Mouse (Mus musculus) hindbrain, embryonic 15.5 days (tissue): Measurements from ENCODE around the gene Msi2. TPM values are rescaled to one million over a fixed set of nuclear protein-coding genes. Genes with fewer than 3 reads are reported as not detected.

ENCODE experiments used
- ATAC-seq: fragments of 200-750 bp; cut with Nextera tagmentation; 2 replicates; pipeline ENCODE4 v1.8.0; 2017; ENCODE audit warnings: low read depth, moderate number of reproducible peaks, moderate TSS enrichment; ENCODE audit not compliant: low FRiP score
- H3K27ac ChIP-seq: fragments of 300-500 bp; sonication (generic); replicated peaks from 2 replicates; pipeline ENCODE4 v1.5.1; 2015; ENCODE audit warnings: mild to moderate bottlenecking, inconsistent platforms
- H3K27me3 ChIP-seq: fragments of 300-500 bp; sonication (generic); 2 replicates; pipeline ENCODE4 v1.6.1; 2015; ENCODE audit warnings: control low read depth, inconsistent platforms
- H3K36me3 ChIP-seq: fragments of 300-500 bp; sonication (generic); 2 replicates; pipeline ENCODE4 v1.6.1; 2015; ENCODE audit warnings: control low read depth, inconsistent platforms
- H3K4me1 ChIP-seq: fragments of 300-500 bp; sonication (generic); replicated peaks from 2 replicates; pipeline ENCODE4 v1.6.1; 2015; ENCODE audit warnings: control low read depth, inconsistent platforms
- H3K4me2 ChIP-seq: fragments of 300-500 bp; sonication (generic); 2 replicates; pipeline ENCODE4 v1.6.1; 2015; ENCODE audit warnings: moderate library complexity, mild to moderate bottlenecking, inconsistent platforms
- H3K4me3 ChIP-seq: fragments of 300-500 bp; sonication (generic); 2 replicates; pipeline ENCODE4 v1.5.1; 2015; ENCODE audit warnings: mild to moderate bottlenecking, inconsistent platforms
- H3K9ac ChIP-seq: fragments of 300-500 bp; sonication (generic); 2 replicates; pipeline ENCODE4 v1.6.1; 2015; ENCODE audit warnings: inconsistent platforms
- H3K9me3 ChIP-seq: fragments of 300-500 bp; sonication (generic); 2 replicates; pipeline ENCODE4 v1.6.1; 2016; ENCODE audit warnings: control low read depth, inconsistent platforms
- WGBS: fragments of 180-500 bp; shearing (Covaris S2); methylation state at CpG from one replicate; pipeline ENCODE4 v1.1.7; 2015; 5-methylcytosine and 5-hydroxymethylcytosine counted together
- polyA plus RNA-seq: library from polyadenylated mRNA; unstranded; fragments of >200 nt; fragmentation: Nextera tagmentation; extraction: Ambion mirVana; gene quantifications from 2 replicates; pipeline ENCODE4 v1.2.1, GENCODE M21; 2015

Msi2 gene
- polyA plus RNA-seq, 1 experiment from 2014 or later: 35.9 TPM

DNA sequence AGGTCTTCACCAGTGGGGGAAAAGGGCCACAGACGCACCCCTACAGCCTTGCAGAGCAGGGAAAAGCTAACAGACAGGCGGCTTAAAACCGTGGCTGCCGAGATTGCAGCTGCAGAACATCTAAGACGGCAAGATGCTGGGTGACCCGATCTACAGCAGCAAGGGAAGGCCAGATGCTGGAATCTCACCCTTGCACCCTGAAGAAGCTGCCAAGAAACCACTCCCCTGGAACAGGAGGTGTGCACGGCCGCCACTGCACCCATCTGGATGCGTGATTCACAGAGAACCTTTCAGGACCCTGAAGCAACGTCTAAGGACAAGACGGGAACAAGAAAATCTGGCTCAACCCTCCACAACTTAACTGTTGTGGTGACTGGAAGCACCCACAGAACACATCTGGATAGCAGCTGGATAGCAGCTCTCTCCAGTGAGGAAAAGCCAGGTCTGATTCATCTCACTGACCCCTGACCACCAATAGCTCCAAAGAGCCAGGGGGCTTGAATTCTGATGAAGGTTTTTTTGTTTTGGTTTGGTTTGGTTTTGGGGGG is 11.0 kb downstream of the Msi2 start:
- Histone ChIP-seq H3K36me3 (peaks cover 12% of the 10 kb centered on the region), H3K27me3 (no peaks in the 10 kb centered on the region), H3K4me2 (no peak overlapping the region), H3K27ac (no peak overlapping the region), H3K9ac (no peak overlapping the region), H3K4me1 (peaks cover 58% of the 10 kb centered on the region), H3K4me3 (no peak overlapping the region), H3K9me3 (no peaks in the 10 kb centered on the region)
- WGBS: 59% methylated on average over 11 of the region's 11 CpGs
- ATAC-seq: no peak

DNA sequence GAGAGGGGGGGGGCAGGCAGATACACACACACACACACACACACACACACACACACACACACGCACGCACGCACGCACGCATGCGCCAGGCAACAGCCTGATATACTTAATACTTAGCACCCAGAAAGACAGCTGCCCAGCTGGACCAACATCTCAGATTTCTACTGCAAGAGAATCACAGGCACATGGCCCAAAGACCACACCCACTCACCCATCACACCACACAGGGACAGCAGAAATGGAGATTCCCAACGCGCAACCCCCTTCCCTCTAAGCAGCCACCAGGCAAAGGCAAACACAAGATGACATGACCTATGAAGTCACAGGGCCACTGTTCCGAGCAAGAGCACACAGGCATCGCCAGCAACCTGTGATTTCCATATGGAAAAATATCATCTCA is 13.6 kb downstream of the Msi2 start:
- Histone ChIP-seq H3K27me3 (no peaks in the 10 kb centered on the region), H3K9ac (no peak overlapping the region), H3K9me3 (no peaks in the 10 kb centered on the region), H3K36me3 (peaks cover 6% of the 10 kb centered on the region; the same call in 1 of the 2 replicates), H3K4me3 (no peak overlapping the region), H3K4me2 (no peak overlapping the region), H3K4me1 (peaks cover 66% of the 10 kb centered on the region), H3K27ac (no peak overlapping the region; the same call in 1 of the 2 replicates)
- ATAC-seq: no peak
- 63% methylated on average over 10 of the region's 10 CpGs for WGBS

GRCm38 (mm10) chr11:88703220-88703619 is 15.1 kb downstream of the Msi2 start:
- H3K27me3 ChIP-seq: no peaks in the 10 kb centered on the region
- 8% methylated on average over 4 of the region's 4 CpGs for WGBS
- H3K36me3 ChIP-seq: peaks cover 9% of the 10 kb centered on the region; the same call in 1 of the 2 replicates
- no peak overlapping the region for H3K9ac ChIP-seq
- H3K4me1 ChIP-seq: peaks cover 54% of the 10 kb centered on the region
- no peak for ATAC-seq
- H3K4me3 ChIP-seq: no peak overlapping the region
- peak overlapping the region; percentile 30 for H3K27ac ChIP-seq
- no peak overlapping the region for H3K4me2 ChIP-seq
- no peaks in the 10 kb centered on the region for H3K9me3 ChIP-seq

GRCm38 (mm10) chr11:88701976-88702659 is 16.2 kb downstream of the Msi2 start:
- WGBS: 25% methylated on average over 6 of the region's 6 CpGs
- peak; percentile 62 for ATAC-seq
- peaks cover 9% of the 10 kb centered on the region; the same call in 1 of the 2 replicates for H3K36me3 ChIP-seq
- H3K4me3 ChIP-seq: no peak overlapping the region
- 0 out of 2 replicates have a peak overlapping the region, but pooled peaks have one; percentile 0 for H3K4me2 ChIP-seq
- no peak overlapping the region for H3K9ac ChIP-seq
- H3K27me3 ChIP-seq: no peaks in the 10 kb centered on the region
- peaks cover 59% of the 10 kb centered on the region for H3K4me1 ChIP-seq
- H3K27ac ChIP-seq: peak overlapping the region; percentile 57
- H3K9me3 ChIP-seq: no peaks in the 10 kb centered on the region

GRCm38 (mm10) chr11:88701020-88701419 is 17.3 kb downstream of the Msi2 start:
- no peaks in the 10 kb centered on the region for H3K9me3 ChIP-seq
- 81% methylated on average over 6 of the region's 6 CpGs for WGBS
- H3K9ac ChIP-seq: no peak overlapping the region
- H3K4me2 ChIP-seq: no peak overlapping the region
- no peak for ATAC-seq
- peaks cover 67% of the 10 kb centered on the region for H3K4me1 ChIP-seq
- H3K27me3 ChIP-seq: no peaks in the 10 kb centered on the region
- H3K36me3 ChIP-seq: peaks cover 9% of the 10 kb centered on the region; the same call in 1 of the 2 replicates
- H3K4me3 ChIP-seq: no peak overlapping the region
- H3K27ac ChIP-seq: 0 out of 2 replicates have a peak overlapping the region, but pooled peaks have one; percentile 57

GRCm38 (mm10) chr11:88700202-88700711 is 18.1 kb downstream of the Msi2 start:
- H3K9ac ChIP-seq: no peak overlapping the region
- peaks cover 9% of the 10 kb centered on the region; the same call in 1 of the 2 replicates for H3K36me3 ChIP-seq
- no peak overlapping the region for H3K4me2 ChIP-seq
- H3K27me3 ChIP-seq: no peaks in the 10 kb centered on the region
- 60% methylated on average over 15 of the region's 15 CpGs for WGBS
- ATAC-seq: no peak
- peaks cover 72% of the 10 kb centered on the region for H3K4me1 ChIP-seq
- no peak overlapping the region for H3K4me3 ChIP-seq
- H3K9me3 ChIP-seq: no peaks in the 10 kb centered on the region
- 0 out of 2 replicates have a peak overlapping the region, but pooled peaks have one; percentile 2 for H3K27ac ChIP-seq

DNA sequence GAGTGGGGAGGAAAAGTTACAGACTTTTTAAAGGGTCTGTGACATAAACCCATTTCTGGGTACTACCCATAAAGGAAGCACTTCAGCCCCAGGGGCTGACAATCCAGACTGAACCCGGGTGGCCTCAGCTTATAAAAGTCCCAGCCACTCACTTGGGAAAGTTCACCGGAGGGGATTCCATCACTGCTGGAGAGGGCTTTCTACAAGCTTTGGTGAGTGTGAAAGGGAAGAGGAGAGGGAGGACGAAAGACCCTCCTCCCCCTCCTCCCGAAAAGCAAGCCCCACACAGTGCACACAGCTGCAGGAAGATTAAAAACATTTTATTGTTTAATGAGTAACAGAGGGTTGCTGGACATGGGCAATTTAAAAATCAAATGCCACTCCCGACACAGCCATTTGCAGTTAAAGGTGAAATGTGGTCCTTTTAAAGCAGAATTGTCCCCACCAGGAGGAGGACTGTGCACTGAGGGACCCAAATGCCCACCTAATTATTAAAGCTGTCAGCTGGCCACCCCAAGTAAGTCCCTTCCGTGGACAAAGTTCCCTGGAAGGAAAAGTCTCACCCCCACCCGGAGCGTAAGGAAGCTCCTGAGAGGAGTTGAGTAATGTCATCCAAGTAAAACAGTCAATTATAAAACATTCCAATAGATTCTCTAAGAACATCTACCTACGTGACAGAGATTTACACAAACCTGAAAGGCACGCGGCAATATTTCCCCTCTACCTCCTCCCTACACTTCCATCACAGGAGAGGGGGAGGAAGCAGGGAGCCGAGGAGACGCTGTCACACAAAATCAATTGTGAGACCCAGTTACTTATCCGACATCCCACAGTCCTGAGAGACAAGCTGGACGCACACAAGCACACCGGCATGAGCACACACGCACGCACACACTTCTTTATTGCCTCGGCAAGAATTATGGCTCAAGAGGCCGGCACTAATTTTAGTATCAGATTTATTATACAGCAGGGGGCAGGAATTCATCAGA is 24.1 kb downstream of the Msi2 start:
- Histone ChIP-seq H3K4me3 (no peak overlapping the region), H3K36me3 (no peaks in the 10 kb centered on the region), H3K9me3 (no peaks in the 10 kb centered on the region), H3K27me3 (no peaks in the 10 kb centered on the region), H3K27ac (peak overlapping the region; percentile 52), H3K4me2 (peak overlapping the region; percentile 15), H3K9ac (no peak overlapping the region), H3K4me1 (peaks cover 84% of the 10 kb centered on the region)
- WGBS: 16% methylated on average over 20 of the region's 20 CpGs
- ATAC-seq: no peak

- Histone ChIP-seq H3K9ac (no peak overlapping the region), H3K4me1 (peaks cover 82% of the 10 kb centered on the region), H3K36me3 (no peaks in the 10 kb centered on the region), H3K4me2 (0 out of 2 replicates have a peak overlapping the region, but pooled peaks have one; percentile 10), H3K4me3 (no peak overlapping the region), H3K9me3 (no peaks in the 10 kb centered on the region), H3K27me3 (no peaks in the 10 kb centered on the region), H3K27ac (peak overlapping the region; percentile 52)
- 36% methylated on average over 13 of the region's 13 CpGs for WGBS
- no peak for ATAC-seq
These were observed 25.1 kb downstream of the Msi2 start for GRCm38 (mm10) chr11:88693002-88693769.

DNA sequence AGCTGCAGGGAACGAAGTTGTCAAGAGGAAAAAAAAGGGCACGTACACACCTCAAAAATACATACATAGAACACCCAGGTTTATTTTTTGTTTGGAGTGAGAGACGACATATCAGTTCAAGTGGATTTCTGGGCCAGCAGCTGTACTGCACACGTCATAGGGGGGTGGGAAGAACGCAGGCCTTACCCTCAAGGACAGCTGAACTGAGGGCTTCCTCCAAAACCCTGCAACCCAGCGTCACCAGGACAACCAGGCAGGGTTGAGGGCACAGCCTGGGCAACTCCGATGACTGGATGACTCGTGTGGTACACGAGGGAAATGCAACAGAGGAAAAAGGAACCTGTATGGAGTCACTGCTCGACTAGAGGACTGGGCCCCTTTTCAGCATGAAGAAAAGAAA is 25.9 kb downstream of the Msi2 start:
- WGBS: 20% methylated on average over 9 of the region's 10 CpGs
- no peak overlapping the region for H3K4me2 ChIP-seq
- H3K4me1 ChIP-seq: peaks cover 81% of the 10 kb centered on the region
- 0 out of 2 replicates have a peak, but pooled peaks have one; percentile 32 for ATAC-seq
- no peak overlapping the region for H3K9ac ChIP-seq
- H3K9me3 ChIP-seq: no peaks in the 10 kb centered on the region
- H3K27me3 ChIP-seq: no peaks in the 10 kb centered on the region
- H3K27ac ChIP-seq: 0 out of 2 replicates have a peak overlapping the region, but pooled peaks have one; percentile 49
- peaks cover 5% of the 10 kb centered on the region; the same call in 1 of the 2 replicates for H3K36me3 ChIP-seq
- H3K4me3 ChIP-seq: no peak overlapping the region

GRCm38 (mm10) chr11:88690556-88691287 is 27.6 kb downstream of the Msi2 start:
- H3K9ac ChIP-seq: no peak overlapping the region
- H3K27ac ChIP-seq: peak overlapping the region; percentile 51
- H3K4me1 ChIP-seq: peaks cover 77% of the 10 kb centered on the region
- no peaks in the 10 kb centered on the region for H3K27me3 ChIP-seq
- whole genome bisulfite sequencing: 14% methylated on average over 12 of the region's 12 CpGs
- no peaks in the 10 kb centered on the region for H3K9me3 ChIP-seq
- no peak for ATAC-seq
- H3K4me2 ChIP-seq: no peak overlapping the region
- H3K36me3 ChIP-seq: peaks cover 5% of the 10 kb centered on the region; the same call in 1 of the 2 replicates
- H3K4me3 ChIP-seq: no peak overlapping the region
